Mouse (Mus musculus) midbrain, embryonic 16.5 days (tissue): ENCODE measurements around the gene Gga1. TPM values are rescaled to one million over a fixed set of nuclear protein-coding genes. Genes with fewer than 3 reads are reported as not detected.

Source experiments
- ATAC-seq: fragments of 200-750 bp; cut with Nextera tagmentation; 2 replicates; pipeline ENCODE4 v1.8.0; 2017; ENCODE audit warnings: moderate TSS enrichment
- H3K27ac ChIP-seq: fragments of 300-500 bp; sonication (generic); 2 replicates; pipeline ENCODE4 v1.5.1; 2014; ENCODE audit warnings: mild to moderate bottlenecking, low read length, mixed read lengths
- H3K27me3 ChIP-seq: fragments of 300-500 bp; sonication (generic); 2 replicates; pipeline ENCODE4 v1.6.1; 2014; ENCODE audit warnings: low read depth, low read length, mixed read lengths; ENCODE audit not compliant: control insufficient read depth, insufficient read depth
- H3K36me3 ChIP-seq: fragments of 300-500 bp; sonication (generic); 2 replicates; pipeline ENCODE4 v1.6.1; 2014; ENCODE audit warnings: mild to moderate bottlenecking, low read length, moderate library complexity, mixed read lengths; ENCODE audit not compliant: control insufficient read depth, insufficient read depth
- H3K4me1 ChIP-seq: fragments of 300-500 bp; sonication (generic); 2 replicates; pipeline ENCODE4 v1.6.1; 2014; ENCODE audit warnings: mild to moderate bottlenecking, low read length, mixed read lengths; ENCODE audit not compliant: control insufficient read depth, insufficient read depth
- H3K4me2 ChIP-seq: fragments of 300-500 bp; sonication (generic); 2 replicates; pipeline ENCODE4 v1.6.1; 2014; ENCODE audit warnings: mild to moderate bottlenecking, low read length, mixed read lengths
- H3K4me3 ChIP-seq: fragments of 300-500 bp; sonication (generic); 2 replicates; pipeline ENCODE4 v1.5.1; 2014; ENCODE audit warnings: low read depth, mild to moderate bottlenecking, low read length, moderate library complexity, mixed read lengths
- H3K9ac ChIP-seq: fragments of 300-500 bp; sonication (generic); 2 replicates; pipeline ENCODE4 v1.6.1; 2014; ENCODE audit warnings: low read depth, low read length, mixed read lengths
- H3K9me3 ChIP-seq: fragments of 300-500 bp; sonication (generic); replicated peaks from 2 replicates; pipeline ENCODE4 v1.6.1; 2014; ENCODE audit warnings: mild to moderate bottlenecking, low read length, mixed read lengths; ENCODE audit not compliant: control insufficient read depth, poor library complexity, severe bottlenecking
- WGBS: fragments of 180-500 bp; shearing (Covaris S2); extraction: QIAGEN DNeasy Blood & Tissue Kit; methylation state at CpG from one replicate; pipeline ENCODE4 v1.1.7; 2014; 5-methylcytosine and 5-hydroxymethylcytosine counted together
- polyA plus RNA-seq: library from polyadenylated mRNA; unstranded; fragments of >200 nt; fragmentation: Nextera tagmentation; extraction: Ambion mirVana; gene quantifications from 2 replicates; pipeline ENCODE4 v1.2.1, GENCODE M21; 2015

Gga1 gene
- polyA plus RNA-seq, 1 experiment from 2014 or later, result 46.5 TPM

GRCm38 (mm10) chr15:78922700-78923099, 45.7 kb downstream of the Gga1 start:
- H3K4me3 ChIP-seq, result no peak overlapping the region
- no peak overlapping the region for H3K9ac ChIP-seq
- H3K36me3 ChIP-seq, result peaks cover 4% of the 10 kb centered on the region
- H3K9me3 ChIP-seq, result no peaks in the 10 kb centered on the region
- no peak for ATAC-seq
- H3K4me2 ChIP-seq, result no peak overlapping the region
- H3K4me1 ChIP-seq, result peaks cover 6% of the 10 kb centered on the region; the same call in 1 of the 2 replicates
- no peak overlapping the region for H3K27ac ChIP-seq
- WGBS, result 84% methylated on average over 7 of the region's 7 CpGs
- H3K27me3 ChIP-seq, result peaks cover 5% of the 10 kb centered on the region

- whole genome bisulfite sequencing, result 77% methylated on average over 6 of the region's 6 CpGs
- no peak overlapping the region for H3K4me2 ChIP-seq
- peaks cover 11% of the 10 kb centered on the region for H3K4me1 ChIP-seq
- H3K4me3 ChIP-seq, result no peak overlapping the region
- no peaks in the 10 kb centered on the region; the same call in 1 of the 2 replicates for H3K36me3 ChIP-seq
- no peak overlapping the region for H3K27ac ChIP-seq
- no peak overlapping the region for H3K9ac ChIP-seq
- no peaks in the 10 kb centered on the region for H3K9me3 ChIP-seq
- ATAC-seq, result no peak
- peaks cover 5% of the 10 kb centered on the region for H3K27me3 ChIP-seq
Observed at GRCm38 (mm10) chr15:78923585-78923984, 46.6 kb downstream of the Gga1 start.

GRCm38 (mm10) chr15:78925129-78925528, 48.1 kb downstream of the Gga1 start:
- WGBS, result 40% methylated on average over 8 of the region's 8 CpGs
- no peaks in the 10 kb centered on the region for H3K9me3 ChIP-seq
- no peak overlapping the region for H3K4me3 ChIP-seq
- H3K9ac ChIP-seq, result no peak overlapping the region
- peaks cover 11% of the 10 kb centered on the region for H3K4me1 ChIP-seq
- H3K27ac ChIP-seq, result no peak overlapping the region
- no peaks in the 10 kb centered on the region for H3K36me3 ChIP-seq
- H3K27me3 ChIP-seq, result peaks cover 5% of the 10 kb centered on the region
- H3K4me2 ChIP-seq, result no peak overlapping the region
- ATAC-seq, result no peak

GRCm38 (mm10) chr15:78926021-78926919, 49.3 kb downstream of the Gga1 start, which contains the start of gene Lgals1:
Gene Lgals1 (plus strand): TSS chr15:78926725.
- WGBS, result 7% methylated on average over 20 of the region's 20 CpGs
- Histone ChIP-seq H3K27ac (0 out of 2 replicates have a peak within 1 kb of the TSS, but pooled peaks have one; percentile 17), H3K4me2 (peak within 1 kb of the TSS; percentile 61), H3K36me3 (no peaks in the 10 kb centered on the region), H3K9me3 (no peaks in the 10 kb centered on the region), H3K4me3 (no peak within 1 kb of the TSS), H3K27me3 (peaks cover 5% of the 10 kb centered on the region), H3K9ac (no peak within 1 kb of the TSS), H3K4me1 (peaks cover 11% of the 10 kb centered on the region)
- peak; percentile 47; the same call in 1 of the 2 replicates for ATAC-seq

- no peak overlapping the region for H3K27ac ChIP-seq
- H3K4me3 ChIP-seq, result no peak overlapping the region
- ATAC-seq, result no peak
- H3K9ac ChIP-seq, result no peak overlapping the region
- 22% methylated on average over 15 of the region's 15 CpGs for WGBS
- peaks cover 5% of the 10 kb centered on the region for H3K27me3 ChIP-seq
- peaks cover 11% of the 10 kb centered on the region for H3K4me1 ChIP-seq
- H3K36me3 ChIP-seq, result no peaks in the 10 kb centered on the region
- H3K9me3 ChIP-seq, result no peaks in the 10 kb centered on the region
- H3K4me2 ChIP-seq, result peak overlapping the region; percentile 61
Observed at GRCm38 (mm10) chr15:78927021-78927787, 50.2 kb downstream of the Gga1 start.

- H3K27me3 ChIP-seq, result peaks cover 5% of the 10 kb centered on the region
- peak overlapping the region; percentile 29 for H3K4me3 ChIP-seq
- H3K36me3 ChIP-seq, result no peaks in the 10 kb centered on the region
- H3K4me2 ChIP-seq, result peak overlapping the region; percentile 61
- H3K9me3 ChIP-seq, result no peaks in the 10 kb centered on the region
- H3K27ac ChIP-seq, result no peak overlapping the region
- WGBS, result 2% methylated on average over 26 of the region's 35 CpGs
- peak overlapping the region; percentile 58 for H3K9ac ChIP-seq
- peaks cover 11% of the 10 kb centered on the region for H3K4me1 ChIP-seq
- ATAC-seq, result no peak
Observed at GRCm38 (mm10) chr15:78927788-78928457, 50.9 kb downstream of the Gga1 start.

- H3K36me3 ChIP-seq, result no peaks in the 10 kb centered on the region
- H3K27me3 ChIP-seq, result peaks cover 5% of the 10 kb centered on the region
- no peak overlapping the region for H3K27ac ChIP-seq
- no peak overlapping the region for H3K4me3 ChIP-seq
- H3K4me1 ChIP-seq, result peaks cover 11% of the 10 kb centered on the region
- peak overlapping the region; percentile 61 for H3K4me2 ChIP-seq
- no peak overlapping the region for H3K9ac ChIP-seq
- ATAC-seq, result no peak
- H3K9me3 ChIP-seq, result no peaks in the 10 kb centered on the region
- 58% methylated on average over 7 of the region's 8 CpGs for WGBS
Observed at GRCm38 (mm10) chr15:78928539-78928938, 51.5 kb downstream of the Gga1 start.

- 93% methylated on average over 6 of the region's 6 CpGs for WGBS
- H3K4me3 ChIP-seq, result no peak overlapping the region
- H3K9me3 ChIP-seq, result no peaks in the 10 kb centered on the region
- no peaks in the 10 kb centered on the region for H3K36me3 ChIP-seq
- H3K27me3 ChIP-seq, result peaks cover 5% of the 10 kb centered on the region
- H3K27ac ChIP-seq, result no peak overlapping the region
- H3K4me2 ChIP-seq, result no peak overlapping the region
- H3K9ac ChIP-seq, result no peak overlapping the region
- peaks cover 11% of the 10 kb centered on the region for H3K4me1 ChIP-seq
- ATAC-seq, result no peak
Observed at GRCm38 (mm10) chr15:78930192-78930706, 53.3 kb downstream of the Gga1 start.
